Mouse (Mus musculus): ENCODE measurements around the gene Kctd17.

Gene Kctd17

DNA sequence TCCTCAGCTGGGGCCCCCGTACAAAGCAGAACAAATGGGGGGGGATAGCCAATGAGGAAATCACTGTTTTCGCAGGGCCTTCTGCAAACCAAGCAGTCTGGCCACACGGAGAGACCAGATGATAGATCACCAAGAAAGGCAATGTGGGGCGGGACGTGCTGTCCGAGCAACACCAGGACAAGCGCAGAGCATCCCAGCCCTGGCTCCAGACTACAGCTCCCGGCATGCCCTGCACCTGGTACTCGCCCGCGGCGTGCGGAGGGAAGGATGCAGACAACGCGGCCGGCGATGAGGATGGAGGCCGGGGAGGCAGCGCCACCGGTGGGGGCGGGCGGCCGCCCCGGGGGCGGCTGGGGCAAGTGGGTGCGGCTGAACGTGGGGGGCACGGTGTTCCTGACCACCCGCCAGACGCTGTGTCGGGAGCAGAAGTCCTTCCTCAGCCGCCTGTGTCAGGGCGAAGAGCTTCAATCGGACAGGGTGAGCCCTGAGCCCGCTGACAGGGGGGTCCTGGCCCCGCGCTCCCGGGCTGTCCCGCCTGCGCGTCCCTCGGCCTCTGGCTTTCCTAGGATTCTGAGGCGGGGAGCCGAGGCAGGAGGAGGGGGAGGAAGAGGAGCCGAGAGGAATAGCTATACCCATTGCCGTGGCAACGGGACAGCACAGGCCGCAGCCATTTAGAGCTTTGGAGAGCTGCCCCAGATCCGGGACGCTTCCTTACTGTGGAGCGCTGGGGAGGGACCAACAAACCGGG, at the start of gene Kctd17:
Kctd17 (plus strand) TSS at position 174 of the 748 bp plus-strand sequence.
- DNase-seq (ENCODE audit: low spot score), result peak; percentile 72

DNA sequence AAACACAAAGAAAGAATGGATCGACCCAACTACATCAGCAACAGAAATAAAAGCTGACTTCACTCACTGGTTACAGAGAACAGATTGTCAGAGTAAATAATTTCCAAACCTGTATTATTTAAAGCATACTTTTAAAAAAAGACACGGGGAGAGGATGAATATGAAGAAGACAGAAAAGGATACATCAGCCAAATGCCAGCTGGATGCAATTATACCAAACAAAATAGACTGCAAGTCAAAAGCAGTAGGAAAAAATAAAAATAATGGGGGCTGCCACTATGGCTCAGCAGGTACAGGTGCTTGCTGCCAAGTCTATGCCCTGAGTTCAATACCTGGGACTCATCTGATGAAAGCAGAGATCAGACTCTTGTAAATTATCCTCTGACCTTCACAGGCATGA, 48.2 kb upstream of the Kctd17 start:
- DNase-seq (ENCODE audit: low spot score), result no peak

DNA sequence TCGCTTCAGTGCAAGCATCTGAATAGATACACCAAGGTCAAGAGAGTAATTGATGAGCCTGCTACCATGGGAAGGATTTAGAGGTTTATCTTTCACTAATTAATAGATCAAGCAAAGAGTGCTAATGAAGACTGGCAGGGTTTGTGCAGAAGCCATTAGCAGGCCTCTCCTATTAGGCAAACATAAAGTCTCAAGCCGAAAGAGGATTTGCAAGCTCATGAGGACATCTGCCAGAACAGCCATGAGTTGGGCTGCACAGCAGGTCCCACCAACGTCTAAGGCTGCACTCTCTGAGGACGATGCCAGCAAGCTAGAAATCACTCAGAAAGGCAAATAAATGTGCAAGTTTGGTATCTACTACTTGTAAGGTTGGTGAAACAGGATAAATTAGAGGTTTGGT, 47.6 kb upstream of the Kctd17 start:
- DNase-seq (ENCODE audit: low spot score), result peak; percentile 72

DNA sequence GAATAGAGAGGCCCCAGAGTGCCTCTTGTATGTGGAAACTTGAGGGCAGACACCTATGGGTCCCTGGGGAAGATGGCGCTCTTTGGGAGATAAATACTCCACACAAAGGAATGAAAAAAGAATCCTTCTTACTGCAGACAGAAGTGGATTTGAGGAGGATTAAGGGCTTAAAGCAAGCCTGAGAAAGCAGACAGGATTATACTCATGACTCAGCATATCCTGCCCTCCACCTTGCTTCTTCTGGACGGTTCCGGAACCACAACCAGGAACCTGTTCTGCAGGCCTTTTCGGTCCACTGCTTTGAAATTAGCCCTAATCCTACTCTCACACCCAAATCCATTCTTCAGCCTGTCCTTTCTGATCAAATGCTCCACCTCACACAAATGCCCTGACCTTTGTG, 46.2 kb upstream of the Kctd17 start:
- peak; percentile 33 for DNase-seq (ENCODE audit: low spot score)

DNA sequence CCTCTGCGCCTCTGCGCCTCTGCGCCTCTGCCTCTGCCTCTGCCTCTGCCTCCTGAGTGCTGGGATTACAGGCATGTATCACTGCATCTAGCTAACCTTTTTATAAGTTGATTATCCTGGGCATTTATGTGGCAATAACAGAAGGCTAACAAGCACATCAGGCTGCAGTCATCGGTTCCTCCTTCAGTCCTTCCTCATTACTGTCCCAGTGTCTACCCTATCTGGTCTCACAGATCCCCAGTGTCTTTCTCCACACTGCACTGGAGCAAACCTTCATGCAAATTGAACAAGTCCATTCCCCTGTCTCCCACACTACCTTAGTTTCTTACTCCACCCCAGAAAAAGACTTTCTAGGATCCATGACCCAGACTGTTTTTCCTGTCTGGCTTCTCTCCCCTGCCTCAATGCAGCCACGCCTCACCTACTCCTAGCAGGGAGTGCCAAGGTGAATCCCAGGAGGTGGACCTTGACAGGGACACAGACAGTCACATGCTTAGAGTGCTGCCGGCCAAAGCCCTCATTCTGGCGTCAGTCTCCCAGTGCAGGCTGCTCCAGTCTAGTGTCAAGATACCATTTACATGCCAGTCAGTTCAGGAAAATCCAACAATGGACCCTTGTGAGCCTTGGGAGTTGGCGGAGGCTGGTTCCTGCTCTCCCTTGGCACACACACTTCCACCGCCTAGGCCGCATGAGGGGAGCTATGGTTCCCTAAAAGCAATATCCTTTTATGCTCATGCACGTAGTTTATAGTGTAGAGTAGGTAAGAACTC, 44.7 kb upstream of the Kctd17 start:
- no peak for DNase-seq (ENCODE audit: low spot score)

DNA sequence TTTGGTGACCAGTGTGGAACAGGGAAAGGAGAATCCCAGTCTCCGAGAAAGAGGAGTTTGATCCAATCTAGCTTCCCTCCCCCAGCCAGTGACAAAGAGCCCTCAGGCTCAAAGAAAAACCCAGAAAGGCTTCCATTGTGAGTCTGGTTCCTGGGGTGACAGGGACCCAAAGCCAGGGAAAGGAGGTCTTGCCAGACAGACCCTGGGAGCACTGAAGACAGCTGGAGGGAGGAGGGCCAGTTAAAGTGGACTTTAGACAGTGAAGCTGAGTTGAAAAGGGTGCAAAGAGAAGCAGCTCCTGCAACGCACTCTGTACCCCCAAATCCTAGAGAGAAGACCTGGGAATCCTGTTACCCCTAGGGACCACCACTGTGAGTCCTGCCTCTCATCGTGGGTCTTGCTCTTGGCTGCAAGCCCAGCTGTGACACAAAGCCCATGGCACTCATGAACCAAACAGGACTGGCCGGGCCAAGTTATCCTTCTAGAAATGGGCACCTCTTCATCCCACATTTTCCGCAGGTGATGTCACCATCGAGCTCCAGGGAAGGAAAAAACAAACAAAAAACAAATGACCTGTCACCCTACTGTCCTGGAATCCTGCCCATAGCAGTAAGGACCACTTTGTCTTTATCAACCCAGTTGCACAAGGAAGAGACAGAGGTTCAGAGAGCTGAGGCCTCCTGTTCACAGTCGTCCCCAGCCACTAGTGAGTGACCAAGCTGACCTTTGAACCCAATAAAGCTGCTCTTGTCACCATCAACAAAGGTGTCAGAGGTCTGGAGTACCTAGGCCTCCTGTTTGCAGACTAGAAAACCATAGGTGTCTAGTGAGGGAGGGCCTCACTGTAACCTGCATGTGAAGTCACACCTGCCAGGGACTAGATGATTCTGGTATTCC, 43.9 kb upstream of the Kctd17 start:
- no peak for DNase-seq (ENCODE audit: low spot score)

DNA sequence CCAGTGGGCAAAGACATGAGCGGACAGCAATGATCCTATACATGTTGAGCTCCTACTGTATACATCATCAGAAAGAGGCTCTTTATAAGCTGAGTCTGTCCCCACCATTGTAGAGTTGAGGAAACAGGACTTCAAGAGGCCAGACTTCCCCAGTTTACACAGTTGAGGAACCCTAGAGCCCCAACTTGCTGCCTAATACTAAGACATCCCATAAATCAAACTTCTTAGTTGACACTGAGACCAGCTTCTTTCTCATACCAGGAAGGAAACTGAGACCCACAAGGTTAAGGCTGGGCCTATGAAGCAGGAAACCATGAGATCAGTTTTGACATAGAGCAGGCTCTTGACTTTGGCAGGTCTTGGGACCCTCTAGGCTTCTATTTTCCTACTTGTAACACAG, 42.8 kb upstream of the Kctd17 start:
- DNase-seq (ENCODE audit: low spot score), result no peak

DNA sequence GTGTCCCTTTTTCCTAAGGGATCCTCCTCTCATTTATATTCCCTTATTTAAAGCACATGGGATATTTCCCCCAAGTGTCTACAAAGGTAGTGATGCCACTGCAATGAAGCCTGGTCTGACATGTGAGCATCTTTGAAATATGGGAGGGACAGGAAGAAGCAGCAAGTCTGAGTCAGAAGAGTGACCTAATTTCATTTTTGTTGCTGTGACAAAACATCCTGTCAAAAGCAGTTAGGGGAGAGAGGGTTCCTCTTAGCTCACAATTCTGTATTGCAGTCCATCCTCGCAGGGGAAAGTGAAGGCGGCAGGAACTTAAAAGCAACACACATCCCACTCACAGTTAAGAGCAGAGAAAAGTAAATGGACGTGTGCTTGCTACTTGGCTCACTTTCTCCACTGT, 37.5 kb upstream of the Kctd17 start:
- DNase-seq (ENCODE audit: low spot score), result no peak

DNA sequence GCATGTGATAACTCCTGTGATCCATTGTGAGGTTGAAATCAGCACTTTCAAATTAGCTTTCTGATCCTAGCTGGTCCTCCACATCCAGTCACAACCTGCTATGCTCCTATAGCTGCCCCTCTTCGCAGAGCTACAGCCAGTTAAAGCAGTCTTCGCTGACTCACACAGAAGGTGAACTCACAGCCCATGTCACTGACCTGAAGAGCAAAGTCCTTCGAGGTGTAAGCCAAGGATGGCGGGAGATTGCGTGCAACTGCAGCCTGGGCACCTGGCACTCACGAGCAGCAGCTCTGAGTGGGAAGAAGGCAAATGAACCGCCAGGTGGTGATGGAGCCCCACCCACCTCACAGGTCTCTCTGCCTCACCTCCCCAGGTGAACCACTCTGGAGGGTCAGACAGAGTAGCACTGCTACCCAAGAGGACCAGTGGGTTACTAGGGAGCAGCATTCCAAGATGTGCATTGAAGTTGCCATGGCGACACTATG, 32.8 kb upstream of the Kctd17 start, which contains the start of gene Tex33:
Tex33 (minus strand) TSS at position 435 of the 485 bp plus-strand sequence.
- DNase-seq (ENCODE audit: low spot score), result no peak

DNA sequence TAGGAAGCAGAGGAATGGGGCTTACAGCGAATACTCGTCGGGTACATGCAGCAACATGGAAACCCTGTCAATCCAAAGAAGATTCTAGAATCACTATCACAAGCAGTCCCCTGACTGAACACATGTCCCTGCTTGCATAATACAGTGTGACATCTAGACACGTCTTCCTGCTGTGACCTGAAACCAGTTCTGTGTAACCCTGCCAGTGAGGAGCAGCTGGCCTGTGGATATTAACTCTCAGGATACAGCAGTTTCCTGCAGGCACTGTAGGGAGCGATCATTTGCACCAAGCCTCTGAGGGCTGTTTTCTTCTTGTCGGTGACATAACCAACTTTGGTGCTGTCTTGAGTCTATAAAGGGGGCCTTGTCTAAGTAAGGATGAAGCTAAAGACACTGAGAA, 27.0 kb upstream of the Kctd17 start:
- DNase-seq (ENCODE audit: low spot score), result no peak

DNA sequence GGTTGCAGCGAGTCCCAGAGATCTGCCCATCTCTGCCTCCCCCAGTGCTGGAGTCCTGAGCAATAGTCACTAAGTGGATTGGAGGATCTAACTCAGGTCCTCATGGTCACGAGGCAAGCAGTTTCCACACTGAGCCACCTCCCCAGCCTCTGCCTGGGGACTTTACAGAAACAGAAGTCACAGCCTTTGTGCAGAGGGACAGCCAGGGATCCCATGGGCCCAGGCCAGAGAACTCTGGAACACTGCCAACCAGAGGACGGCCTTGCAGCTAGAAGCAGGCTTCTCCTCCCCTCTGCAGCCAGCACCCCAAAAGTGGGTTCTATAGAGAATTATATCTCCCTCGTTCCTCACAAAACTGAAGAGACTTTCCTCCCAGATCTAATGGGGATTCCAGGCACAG, 26.4 kb upstream of the Kctd17 start:
- DNase-seq (ENCODE audit: low spot score), result no peak

DNA sequence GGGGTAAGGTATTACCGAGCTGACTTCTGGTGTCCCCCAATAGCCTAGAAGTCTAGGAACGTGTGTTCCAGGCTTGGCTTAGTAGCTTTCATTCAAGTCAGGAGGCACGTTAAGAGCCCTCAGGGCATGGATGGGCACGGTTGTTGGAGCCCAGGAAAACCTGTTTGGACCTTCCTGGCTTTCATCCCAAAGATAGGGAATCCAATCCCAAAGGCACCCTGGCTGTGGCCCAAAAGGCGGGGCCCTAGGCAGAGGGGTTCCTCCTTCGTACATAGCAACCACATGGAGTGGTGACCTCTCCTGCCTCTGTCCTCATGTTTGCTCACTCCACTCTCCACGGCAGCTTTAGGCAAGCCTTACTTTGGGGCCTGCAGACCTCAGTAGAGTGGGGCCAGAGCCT, 25.9 kb upstream of the Kctd17 start:
- no peak for DNase-seq (ENCODE audit: low spot score)

DNA sequence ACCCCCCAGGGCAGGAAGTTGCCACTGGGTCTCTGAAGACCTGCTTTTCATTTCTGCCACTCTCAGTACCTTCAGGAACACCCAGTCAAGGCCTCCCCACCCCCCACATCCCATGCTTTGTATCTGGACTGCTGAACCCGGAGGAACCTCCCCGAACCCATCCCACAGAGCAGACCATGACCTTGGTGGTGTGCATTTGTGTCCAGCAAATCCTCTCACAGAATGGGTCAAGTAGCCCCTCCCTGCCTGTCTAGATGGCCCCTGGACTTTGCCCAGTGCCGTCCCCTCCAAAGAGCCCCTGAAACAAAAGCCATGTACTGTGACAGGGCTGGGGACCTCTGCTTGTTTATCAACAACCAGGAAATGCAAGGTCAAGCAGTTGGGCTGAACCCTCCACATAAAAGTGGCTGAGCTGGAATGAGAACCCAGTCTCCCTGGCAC, 25.0 kb upstream of the Kctd17 start:
- DNase-seq (ENCODE audit: low spot score), result no peak

DNA sequence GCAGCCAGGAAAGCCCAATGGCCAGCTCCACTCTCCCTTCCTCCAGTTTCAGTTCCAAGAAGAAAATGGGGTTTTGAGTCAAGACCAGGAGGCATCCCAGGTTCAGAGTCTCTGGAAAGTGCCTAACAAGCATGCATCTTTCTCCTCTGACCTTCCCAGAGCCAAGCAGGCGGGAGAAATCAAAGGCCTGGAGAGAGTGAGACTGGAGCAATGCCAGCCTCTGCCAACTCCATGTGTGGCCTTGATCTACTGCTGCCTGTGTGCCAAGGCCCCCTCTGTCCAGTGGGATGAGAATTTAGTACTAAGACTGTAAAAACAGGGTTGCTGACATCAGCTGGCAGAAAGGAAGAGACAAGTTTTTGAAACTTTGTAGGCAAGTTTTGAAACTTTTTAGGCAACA, 24.5 kb upstream of the Kctd17 start:
- no peak for DNase-seq (ENCODE audit: low spot score)

DNA sequence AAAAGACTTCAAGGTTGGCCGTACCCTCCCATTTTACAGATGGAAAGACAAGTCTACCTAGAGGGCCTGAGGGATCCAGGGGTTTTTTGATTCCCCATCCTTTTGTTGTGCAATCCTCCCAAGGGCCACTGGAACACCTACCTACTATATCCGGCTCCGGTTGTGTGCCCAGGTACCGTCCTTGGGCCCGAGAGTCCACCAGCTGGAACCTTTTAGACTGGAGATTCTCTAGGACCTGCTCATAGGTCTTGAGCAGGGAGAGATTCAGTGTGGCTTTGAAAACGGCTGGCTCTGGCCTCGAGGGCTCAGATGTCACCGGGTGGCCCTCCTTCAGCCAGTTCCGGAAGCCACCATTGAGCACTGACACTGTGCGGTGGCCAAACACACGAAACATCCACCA, 23.3 kb upstream of the Kctd17 start:
- no peak for DNase-seq (ENCODE audit: low spot score)

DNA sequence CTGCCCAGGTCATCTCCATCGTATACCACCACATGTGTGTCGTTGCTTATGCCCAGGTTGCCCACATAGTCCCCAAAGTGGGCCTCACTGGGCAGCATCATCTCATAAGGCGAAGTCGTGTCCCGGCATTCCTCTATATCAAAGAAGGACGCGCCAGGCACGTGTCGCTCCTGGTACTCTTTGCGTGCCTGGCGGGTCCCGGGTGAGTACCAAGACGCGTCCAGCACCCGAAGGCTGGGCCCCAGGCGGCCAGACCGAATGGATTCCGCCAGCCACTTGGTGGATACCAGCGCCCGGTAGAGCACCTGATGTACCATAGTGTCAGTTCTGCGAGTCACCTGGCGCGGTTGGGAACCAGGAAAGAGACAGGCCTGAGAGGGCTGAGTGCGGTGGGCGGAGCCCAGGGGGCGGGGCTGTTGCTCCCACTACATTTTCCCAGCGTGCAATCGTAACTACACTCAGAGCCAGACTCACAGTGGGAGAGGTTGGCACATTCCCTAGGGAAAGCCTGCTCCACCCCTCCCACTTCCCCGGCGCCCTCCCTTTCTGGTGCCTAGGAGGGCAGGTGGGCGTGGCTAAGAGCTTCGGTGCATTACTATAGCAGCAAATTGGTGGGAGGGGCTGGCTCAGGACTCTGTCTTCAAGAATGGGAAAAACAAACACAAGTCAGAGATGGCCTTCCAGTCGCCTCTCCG, 22.7 kb upstream of the Kctd17 start, which contains the start of gene Tst:
Tst (minus strand) TSS at position 391 of the 695 bp plus-strand sequence.
- peak; percentile 89 for DNase-seq (ENCODE audit: low spot score)

DNA sequence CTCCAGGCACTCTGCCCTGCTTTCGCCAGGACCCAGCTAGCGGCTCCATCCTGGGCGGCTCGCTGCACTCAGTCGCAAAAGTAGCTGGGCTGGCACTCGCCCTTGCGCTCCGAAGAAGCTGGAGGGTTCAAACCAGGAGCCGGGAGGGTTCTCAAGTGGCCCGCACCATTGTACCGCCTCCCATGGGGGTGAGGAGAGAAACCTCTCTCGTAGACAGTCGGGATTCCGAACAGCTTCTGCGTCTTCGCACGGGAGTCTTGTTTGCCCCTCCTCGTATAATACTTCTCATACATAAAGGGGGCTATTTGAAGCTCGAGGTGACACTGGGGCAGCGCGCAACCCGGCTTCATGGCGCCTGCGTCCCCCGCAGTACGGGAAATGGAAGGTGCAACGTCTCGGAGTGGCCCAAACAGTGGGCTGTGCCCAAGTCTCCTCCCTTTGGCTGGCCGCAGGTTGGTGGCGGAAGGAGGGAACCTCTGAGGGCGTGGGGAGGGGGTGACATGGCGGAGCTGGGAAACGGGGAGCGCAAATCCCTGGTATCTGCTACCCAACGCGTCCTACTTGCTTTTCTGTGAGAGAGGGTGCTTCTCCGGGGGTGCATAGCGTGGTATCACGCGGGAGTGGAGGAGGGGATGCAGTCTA, 21.9 kb upstream of the Kctd17 start, which contains the start of gene Mpst:
Mpst (plus strand) TSS at position 124 of the 642 bp plus-strand sequence.
- peak; percentile 89 for DNase-seq (ENCODE audit: low spot score)

DNA sequence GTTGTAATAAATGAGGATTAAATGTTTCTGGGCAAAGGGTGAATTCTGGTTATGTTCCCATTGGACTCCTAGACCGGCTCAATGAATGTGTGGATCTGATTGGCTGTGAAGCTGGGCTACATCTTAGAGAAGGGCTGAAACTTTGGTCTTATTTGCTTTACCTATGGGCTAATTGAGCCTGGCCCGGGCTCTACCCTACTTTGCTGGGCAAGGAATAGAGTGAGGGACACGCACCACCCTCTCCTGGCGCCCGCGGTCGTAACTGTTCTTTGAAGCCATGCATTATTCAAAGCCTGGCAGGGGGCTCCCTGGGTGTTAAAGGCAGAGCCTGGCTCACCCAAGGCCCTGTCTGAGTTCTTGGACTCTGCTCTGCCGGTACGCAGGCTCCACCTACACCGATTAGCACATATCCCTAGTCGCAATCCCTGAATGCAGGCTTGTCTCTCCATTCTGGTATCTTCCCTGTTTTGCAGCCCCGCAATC, 18.8 kb upstream of the Kctd17 start:
- no peak for DNase-seq (ENCODE audit: low spot score)

DNA sequence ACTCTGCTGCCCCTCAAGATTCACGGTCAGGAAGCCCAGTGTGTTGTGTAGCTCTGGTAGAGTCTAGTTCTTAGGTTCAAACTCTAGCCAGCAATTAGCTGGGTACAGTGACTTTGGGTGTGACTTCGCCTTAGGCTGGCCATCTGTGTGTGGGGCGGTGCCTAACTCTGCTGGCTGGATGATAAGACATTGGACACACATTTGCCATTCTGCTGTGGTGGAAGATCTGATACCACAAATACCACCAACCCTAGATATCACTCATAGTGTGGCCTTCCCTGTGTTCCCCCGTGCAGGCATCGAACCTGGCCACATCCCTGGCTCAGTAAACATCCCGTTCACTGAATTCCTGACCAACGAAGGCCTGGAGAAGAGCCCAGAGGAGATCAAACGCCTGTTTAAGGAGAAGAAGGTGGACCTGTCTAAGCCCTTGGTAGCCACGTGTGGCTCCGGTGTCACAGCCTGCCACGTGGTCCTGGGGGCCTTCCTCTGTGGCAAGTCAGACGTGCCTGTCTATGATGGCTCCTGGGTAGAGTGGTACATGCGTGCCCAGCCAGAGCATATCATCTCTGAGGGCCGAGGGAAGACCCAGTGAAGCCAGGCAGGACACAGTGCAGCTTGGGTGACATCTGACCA, 15.2 kb upstream of the Kctd17 start:
- DNase-seq (ENCODE audit: low spot score), result no peak

DNA sequence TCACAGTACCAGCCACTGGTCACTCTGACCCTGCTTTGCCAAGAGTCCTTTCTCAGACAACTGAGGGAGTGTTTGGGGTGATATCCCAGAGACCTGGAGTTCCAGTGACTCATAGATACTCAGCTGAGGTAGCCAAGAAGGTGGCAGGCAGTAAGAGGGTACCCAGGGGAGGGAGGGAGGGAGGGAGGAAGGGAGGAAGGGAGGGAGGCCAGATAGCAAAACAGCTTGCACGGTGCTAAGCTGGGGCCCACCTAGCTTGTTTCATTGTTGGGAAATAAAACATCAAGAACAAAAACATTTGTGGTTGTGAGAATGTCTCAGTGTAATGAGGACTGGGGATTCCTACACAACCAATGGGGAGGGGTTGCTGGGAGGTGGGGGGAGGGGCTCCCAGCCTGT, 14.6 kb upstream of the Kctd17 start:
- no peak for DNase-seq (ENCODE audit: low spot score)
